Mouse (Mus musculus) hindbrain, embryonic 10.5 days (tissue): ENCODE results near the gene Nt5c1a. TPM values are rescaled to one million over a fixed set of nuclear protein-coding genes. Genes with fewer than 3 reads are reported as not detected.
"Not testable (repeated sequence)": the region's sequence is repeated elsewhere in the genome, so short reads cannot be mapped to it uniquely, and the experiment has no call there.

Source experiments
- DNase-seq: peaks from one replicate; pipeline ENCODE4 v3.0.0-alpha.2; 2017; ENCODE audit warnings: low spot score
- H3K27ac ChIP-seq: fragments of 300-500 bp; sonication (generic); 2 replicates; pipeline ENCODE4 v1.5.1; 2016; ENCODE audit warnings: mild to moderate bottlenecking, moderate library complexity
- H3K27me3 ChIP-seq: fragments of 300-500 bp; sonication (generic); 2 replicates; pipeline ENCODE4 v1.6.1; 2016; ENCODE audit warnings: mild to moderate bottlenecking; ENCODE audit not compliant: poor library complexity, insufficient read depth, severe bottlenecking
- H3K36me3 ChIP-seq: fragments of 300-500 bp; sonication (generic); 2 replicates; pipeline ENCODE4 v1.6.1; 2016; ENCODE audit warnings: mild to moderate bottlenecking, moderate library complexity
- H3K4me1 ChIP-seq: fragments of 300-500 bp; sonication (generic); replicated peaks from 2 replicates; pipeline ENCODE4 v1.6.1; 2016; ENCODE audit warnings: mild to moderate bottlenecking
- H3K4me3 ChIP-seq: fragments of 300-500 bp; sonication (generic); 2 replicates; pipeline ENCODE4 v1.5.1; 2016; ENCODE audit warnings: mild to moderate bottlenecking, moderate library complexity
- H3K9me3 ChIP-seq: fragments of 300-500 bp; sonication (generic); 2 replicates; pipeline ENCODE4 v1.6.1; 2016; ENCODE audit warnings: mild to moderate bottlenecking, moderate library complexity
- WGBS: fragments of 180-500 bp; shearing (Covaris S2); methylation state at CpG from one replicate; pipeline ENCODE4 v1.1.7; 2016; 5-methylcytosine and 5-hydroxymethylcytosine counted together
- polyA plus RNA-seq: library from polyadenylated mRNA; unstranded; fragments of >200 nt; fragmentation: Nextera tagmentation; extraction: Ambion mirVana; gene quantifications from 2 replicates; pipeline ENCODE4 v1.2.1, GENCODE M21; 2016

Gene Nt5c1a
- not detected in 2 replicates for polyA plus RNA-seq

- 1% methylated on average over 58 of the region's 58 CpGs for WGBS
- Histone ChIP-seq H3K4me1 (peaks cover 16% of the 10 kb centered on the region), H3K9me3 (no peaks in the 10 kb centered on the region), H3K36me3 (no peaks in the 10 kb centered on the region), H3K4me3 (peak within 1 kb of the TSS; percentile 60), H3K27ac (peak within 1 kb of the TSS; percentile 37), H3K27me3 (peaks cover 63% of the 10 kb centered on the region)
- DNase-seq = peak; percentile 46
These were observed at the start of gene Nt5c1a for GRCm38 (mm10) chr4:123201186-123202093. Gene Nt5c1a (plus strand): TSS chr4:123201504.

DNA sequence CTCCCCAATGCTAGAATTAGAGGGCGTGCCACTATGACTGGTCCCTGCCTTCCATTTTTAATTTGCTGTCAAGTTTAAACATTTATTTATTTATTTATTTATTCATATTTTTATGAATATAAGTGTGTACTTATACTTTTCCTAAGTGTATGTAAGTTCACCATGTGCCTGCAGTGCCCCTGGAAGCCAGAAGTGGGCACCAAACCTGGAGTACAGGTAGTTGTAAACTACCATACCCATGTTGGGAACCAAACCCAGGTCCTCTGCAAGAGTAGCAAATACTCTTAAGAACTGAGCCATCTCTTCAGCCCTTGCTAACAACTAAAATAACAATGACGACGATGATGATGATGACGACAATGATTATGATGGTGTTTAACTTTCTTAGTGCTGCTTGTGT is 49.3 kb upstream of the Nt5c1a start:
- Histone ChIP-seq H3K36me3 (no peaks in the 10 kb centered on the region), H3K4me3 (no peak overlapping the region), H3K4me1 (no peaks in the 10 kb centered on the region), H3K27me3 (no peaks in the 10 kb centered on the region; the same call in 1 of the 2 replicates), H3K9me3 (no peaks in the 10 kb centered on the region), H3K27ac (no peak overlapping the region)
- DNase-seq = no peak
- 75% methylated on average over 4 of the region's 4 CpGs for WGBS

GRCm38 (mm10) chr4:123152976-123153375 is 48.3 kb upstream of the Nt5c1a start:
- DNase-seq = no peak
- Histone ChIP-seq H3K27me3 (no peaks in the 10 kb centered on the region; the same call in 1 of the 2 replicates), H3K36me3 (no peaks in the 10 kb centered on the region), H3K4me3 (no peak overlapping the region), H3K4me1 (no peaks in the 10 kb centered on the region), H3K9me3 (no peaks in the 10 kb centered on the region), H3K27ac (no peak overlapping the region)
- 59% methylated on average over 5 of the region's 5 CpGs for WGBS

- Histone ChIP-seq H3K4me1 (no peaks in the 10 kb centered on the region), H3K27me3 (no peaks in the 10 kb centered on the region; the same call in 1 of the 2 replicates), H3K9me3 (no peaks in the 10 kb centered on the region), H3K36me3 (no peaks in the 10 kb centered on the region), H3K4me3 (no peak overlapping the region), H3K27ac (no peak overlapping the region)
- no peak for DNase-seq
- WGBS = 35% methylated on average over 4 of the region's 4 CpGs
These were observed 46.3 kb upstream of the Nt5c1a start for GRCm38 (mm10) chr4:123155004-123155403.

- H3K4me3 ChIP-seq = no peak overlapping the region
- 69% methylated on average over 2 of the region's 2 CpGs for WGBS
- no peak for DNase-seq
- H3K9me3 ChIP-seq = no peaks in the 10 kb centered on the region
- H3K27me3 ChIP-seq = no peaks in the 10 kb centered on the region; the same call in 1 of the 2 replicates
- no peaks in the 10 kb centered on the region for H3K4me1 ChIP-seq
- no peak overlapping the region for H3K27ac ChIP-seq
- H3K36me3 ChIP-seq = no peaks in the 10 kb centered on the region
These were observed 45.9 kb upstream of the Nt5c1a start for GRCm38 (mm10) chr4:123155427-123155826.

DNA sequence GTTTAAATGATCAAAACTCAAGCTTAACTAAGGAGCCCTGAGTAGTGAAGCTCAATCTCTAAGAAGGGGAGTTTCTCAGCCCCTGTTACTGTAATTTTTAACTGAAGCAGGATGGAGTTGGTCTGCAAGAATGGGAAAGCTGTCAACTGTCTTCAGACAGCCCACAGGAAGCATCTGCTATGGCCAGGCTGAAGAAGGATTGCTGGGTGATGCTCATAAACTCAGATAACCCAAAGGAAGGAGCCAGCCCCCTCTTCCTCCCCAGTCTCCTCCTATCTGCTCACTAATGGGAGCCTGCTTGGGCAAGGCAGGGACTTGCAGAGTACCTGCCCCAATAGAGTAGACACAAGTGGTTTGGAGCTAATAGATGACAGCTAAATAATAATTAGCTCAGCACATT is 45.5 kb upstream of the Nt5c1a start:
- H3K27me3 ChIP-seq = no peaks in the 10 kb centered on the region; the same call in 1 of the 2 replicates
- H3K4me3 ChIP-seq = no peak overlapping the region
- no peaks in the 10 kb centered on the region for H3K4me1 ChIP-seq
- H3K36me3 ChIP-seq = no peaks in the 10 kb centered on the region
- DNase-seq = no peak
- no peak overlapping the region for H3K27ac ChIP-seq
- H3K9me3 ChIP-seq = no peaks in the 10 kb centered on the region

GRCm38 (mm10) chr4:123160571-123160970 is 40.7 kb upstream of the Nt5c1a start:
- Histone ChIP-seq H3K27me3 (peaks cover 5% of the 10 kb centered on the region), H3K36me3 (no peaks in the 10 kb centered on the region), H3K27ac (no peak overlapping the region), H3K9me3 (no peaks in the 10 kb centered on the region), H3K4me1 (peaks cover 12% of the 10 kb centered on the region), H3K4me3 (no peak overlapping the region)
- no peak for DNase-seq
- WGBS = 78% methylated on average over 6 of the region's 6 CpGs

DNA sequence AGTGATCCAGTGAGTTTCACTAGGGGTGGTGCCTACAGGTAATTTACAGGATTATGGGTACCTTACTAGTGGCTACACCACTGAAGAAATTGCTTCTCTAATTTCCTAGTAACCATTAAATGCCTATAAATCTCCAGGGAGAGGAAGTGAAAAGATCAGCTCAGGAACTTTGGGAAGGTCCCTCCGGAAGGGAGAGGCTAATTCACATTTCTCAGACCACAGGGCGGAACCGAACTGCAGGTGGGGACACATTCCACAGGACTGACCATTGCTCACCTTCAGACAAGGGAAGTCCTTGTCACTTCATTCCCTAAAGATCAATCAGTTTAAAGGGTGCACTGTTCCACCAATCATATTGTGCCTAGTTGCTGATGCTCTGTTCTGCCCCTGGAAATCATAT is 40.1 kb upstream of the Nt5c1a start:
- not testable (repeated sequence) for H3K27ac ChIP-seq, H3K4me3 ChIP-seq, H3K9me3 ChIP-seq, H3K27me3 ChIP-seq, H3K36me3 ChIP-seq, DNase-seq
- 89% methylated on average over 3 of the region's 3 CpGs for WGBS
- peaks cover 12% of the 10 kb centered on the region for H3K4me1 ChIP-seq

GRCm38 (mm10) chr4:123162305-123162917 is 38.9 kb upstream of the Nt5c1a start:
- peaks cover 5% of the 10 kb centered on the region for H3K27me3 ChIP-seq
- H3K27ac ChIP-seq = no peak overlapping the region; the same call in 1 of the 2 replicates
- no peaks in the 10 kb centered on the region for H3K9me3 ChIP-seq
- 24% methylated on average over 15 of the region's 15 CpGs for WGBS
- H3K4me3 ChIP-seq = no peak overlapping the region
- no peak for DNase-seq
- no peaks in the 10 kb centered on the region for H3K36me3 ChIP-seq
- peaks cover 12% of the 10 kb centered on the region for H3K4me1 ChIP-seq

- Histone ChIP-seq H3K4me3 (no peak overlapping the region), H3K4me1 (peaks cover 12% of the 10 kb centered on the region), H3K27ac (no peak overlapping the region), H3K27me3 (peaks cover 5% of the 10 kb centered on the region), H3K9me3 (no peaks in the 10 kb centered on the region), H3K36me3 (no peaks in the 10 kb centered on the region)
- WGBS = 94% methylated on average over 15 of the region's 15 CpGs
- no peak for DNase-seq
These were observed 37.1 kb upstream of the Nt5c1a start for GRCm38 (mm10) chr4:123164157-123164556.

GRCm38 (mm10) chr4:123171811-123172210 is 29.5 kb upstream of the Nt5c1a start:
- no peak overlapping the region for H3K27ac ChIP-seq
- H3K4me1 ChIP-seq = no peaks in the 10 kb centered on the region
- peaks cover 18% of the 10 kb centered on the region for H3K27me3 ChIP-seq
- H3K36me3 ChIP-seq = no peaks in the 10 kb centered on the region
- DNase-seq = no peak
- no peak overlapping the region for H3K4me3 ChIP-seq
- no peaks in the 10 kb centered on the region for H3K9me3 ChIP-seq

DNA sequence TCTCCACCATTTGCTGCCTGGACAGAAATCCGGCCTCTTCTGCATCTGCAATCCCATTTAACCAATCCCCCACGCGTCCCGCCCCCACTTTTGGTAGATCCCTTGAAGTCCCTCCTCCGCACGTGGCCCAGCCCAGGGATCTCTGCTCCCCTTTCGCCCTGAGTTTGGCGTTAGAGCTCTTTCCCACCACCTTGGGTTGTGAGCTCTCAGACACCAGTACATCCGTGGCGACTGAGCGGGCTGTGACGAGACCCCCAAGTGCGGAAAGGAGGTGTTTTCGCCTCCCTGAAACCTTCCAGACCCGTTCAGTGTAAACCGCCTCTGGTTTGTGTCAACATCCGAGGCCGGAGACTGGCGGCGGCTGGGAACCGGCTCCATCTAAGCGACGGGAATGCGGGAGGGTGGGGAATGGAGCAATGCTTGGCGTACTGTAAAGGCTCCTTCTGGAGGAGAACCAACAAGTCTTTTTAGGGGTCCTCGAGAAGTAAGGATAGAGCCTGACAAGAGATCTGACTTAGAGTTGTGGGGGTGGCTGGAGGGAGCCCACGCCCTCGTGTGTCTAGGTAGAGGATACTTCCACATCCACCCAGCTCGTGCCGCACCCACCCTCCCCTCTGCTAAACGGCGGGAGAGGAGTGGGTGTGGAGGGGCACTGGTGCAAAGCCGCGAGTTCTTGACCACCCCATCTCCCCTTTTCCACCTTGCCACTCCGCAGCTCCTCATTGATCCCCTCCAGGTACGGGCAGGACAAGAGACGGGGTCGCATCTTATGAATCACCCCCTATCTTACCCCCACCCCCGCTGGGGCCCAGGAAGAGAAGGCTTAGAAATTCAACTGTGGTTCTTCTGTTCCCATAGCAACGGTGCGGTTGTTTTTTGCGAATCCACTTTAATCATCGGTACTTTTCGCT is 18.7 kb upstream of the Nt5c1a start, which contains the start of gene Hpcal4:
TSS of gene Hpcal4 (plus strand) at position 900 of the 911 bp plus-strand sequence.
- H3K36me3 ChIP-seq = no peaks in the 10 kb centered on the region
- WGBS = under 1% methylated on average over 44 of the region's 44 CpGs
- H3K27ac ChIP-seq = peak within 1 kb of the TSS; percentile 31; the same call in 1 of the 2 replicates
- H3K9me3 ChIP-seq = no peaks in the 10 kb centered on the region
- H3K27me3 ChIP-seq = peaks cover 86% of the 10 kb centered on the region
- peak within 1 kb of the TSS; percentile 57 for H3K4me3 ChIP-seq
- DNase-seq = peak; percentile 57
- peaks cover 21% of the 10 kb centered on the region for H3K4me1 ChIP-seq
